Comparison of ENCODE assay signal across 9 mouse cellular contexts in genomic region chr5:123110296-123110721, GRCm38 (mm10). TPM values are rescaled to one million over a fixed set of nuclear protein-coding genes. Genes with fewer than 3 reads are reported as not detected.
DNase-seq lines count a peak whose midpoint lies in the region; ATAC-seq and TF ChIP-seq lines count a peak whose summit lies in the region.
"Had no signal": no experiment of that assay in that cellular context is flagged by ENCODE, and none has a peak within 500 bp of the region (broad histone marks: within the 10 kb centered on the region; RNA-seq: fewer than 3 reads in every experiment).

No protein-coding gene starts in this region.

- H3K4me3 ChIP-seq in layer of hippocampus, adult 2 months: peak overlapping the region; percentile 42
- no peak overlapping the region for H3K4me3 ChIP-seq in forebrain, embryonic 16.5 days (replicated peaks; ENCODE audit: low read length)
- H3K4me3 ChIP-seq in kidney, embryonic 16.5 days (ENCODE audit: low read length): peak overlapping the region; percentile 26; the same call in 1 of the 2 replicates
- H3K4me3 ChIP-seq in neural tube, embryonic 12.5 days: no peak overlapping the region
- H3K4me3 ChIP-seq in heart, adult 2 months: no peak overlapping the region

- 20% methylated on average over 13 of the region's 13 CpGs for WGBS in forebrain, embryonic 16.5 days
- WGBS in kidney, embryonic 16.5 days: 18% methylated on average over 13 of the region's 13 CpGs
- WGBS in neural tube, embryonic 12.5 days: 57% methylated on average over 13 of the region's 13 CpGs
- WGBS in heart, adult 2 months: 65% methylated on average over 13 of the region's 13 CpGs

- H3K4me1 ChIP-seq in forebrain, embryonic 16.5 days (replicated peaks; ENCODE audit: control insufficient read depth, insufficient read depth, low read length): peaks cover 15% of the 10 kb centered on the region
- peaks cover 26% of the 10 kb centered on the region for H3K4me1 ChIP-seq in kidney, embryonic 16.5 days (ENCODE audit: insufficient read depth, low read length)
- H3K4me1 ChIP-seq in neural tube, embryonic 12.5 days: peaks cover 24% of the 10 kb centered on the region
- H3K4me1 ChIP-seq in heart, adult 2 months (ENCODE audit: control insufficient read depth, insufficient read depth, low read length): no peaks in the 10 kb centered on the region

- ATAC-seq in forebrain, embryonic 16.5 days: peak; percentile 78
- ATAC-seq in kidney, embryonic 16.5 days (ENCODE audit: low FRiP score, low TSS enrichment): 0 out of 2 replicates have a peak, but pooled peaks have one; percentile 31
- ATAC-seq in neural tube, embryonic 12.5 days (ENCODE audit: low FRiP score, low read depth): 0 out of 2 replicates have a peak, but pooled peaks have one; percentile 37

- TF ChIP-seq EP300 in heart, adult 2 months (IDR thresholded peaks at IDR 0.05; ENCODE audit: insufficient read depth, low read depth, low read length): no peak

- no peaks in the 10 kb centered on the region for H3K9me3 ChIP-seq in forebrain, embryonic 16.5 days (ENCODE audit: control insufficient read depth, low read length)
- H3K9me3 ChIP-seq in kidney, embryonic 16.5 days (ENCODE audit: low read length): no peaks in the 10 kb centered on the region
- no peaks in the 10 kb centered on the region for H3K9me3 ChIP-seq in neural tube, embryonic 12.5 days

- intact Hi-C loops in heart, adult 2 months (cut with DNase I): no loop called here

- no peaks in the 10 kb centered on the region for H3K36me3 ChIP-seq in forebrain, embryonic 16.5 days (ENCODE audit: control insufficient read depth, insufficient read depth)
- no peaks in the 10 kb centered on the region for H3K36me3 ChIP-seq in kidney, embryonic 16.5 days (ENCODE audit: insufficient read depth, low read length)
- H3K36me3 ChIP-seq in neural tube, embryonic 12.5 days: no peaks in the 10 kb centered on the region
- H3K36me3 ChIP-seq in heart, adult 2 months (ENCODE audit: control insufficient read depth, insufficient read depth, low read length): no peaks in the 10 kb centered on the region

- H3K27ac ChIP-seq in layer of hippocampus, adult 2 months: peak overlapping the region; percentile 59
- H3K27ac ChIP-seq in forebrain, embryonic 16.5 days (ENCODE audit: low read length): peak overlapping the region; percentile 43; the same call in 1 of the 2 replicates
- H3K27ac ChIP-seq in kidney, embryonic 16.5 days (ENCODE audit: low read length): peak overlapping the region; percentile 82
- peak overlapping the region; percentile 33; the same call in 1 of the 2 replicates for H3K27ac ChIP-seq in neural tube, embryonic 12.5 days
- no peak overlapping the region for H3K27ac ChIP-seq in heart, adult 2 months

- H3K9ac ChIP-seq in forebrain, embryonic 16.5 days (replicated peaks; ENCODE audit: low read depth, low read length): peak overlapping the region; percentile 14; the same call in 1 of the 2 replicates
- peak overlapping the region; percentile 20; the same call in 1 of the 2 replicates for H3K9ac ChIP-seq in kidney, embryonic 16.5 days (replicated peaks; ENCODE audit: low read length)
- H3K9ac ChIP-seq in neural tube, embryonic 12.5 days: no peak overlapping the region
- H3K9ac ChIP-seq in heart, adult 2 months (ENCODE audit: low read depth, low read length): no peak overlapping the region

- no peak for TF ChIP-seq POLR2A in heart, adult 2 months (IDR thresholded peaks at IDR 0.05; ENCODE audit: insufficient read depth, low read depth, low read length)

- no peak for DNase-seq in layer of hippocampus, adult 2 months (ENCODE audit: low spot score in 2 of 2)
- no peak for DNase-seq in layer of hippocampus, adult 11-12 months (ENCODE audit: low spot score)
- no peak for DNase-seq in heart, adult 2 months
- no peak for DNase-seq in heart, postnatal 4 days
- DNase-seq: heart, postnatal 14 days; right cerebral cortex, postnatal 14 days had no signal

- H3K79me2 ChIP-seq in heart, adult 2 months (replicated peaks; ENCODE audit: control insufficient read depth, insufficient read depth, low read length): no peaks in the 10 kb centered on the region

- no peaks in the 10 kb centered on the region for H3K27me3 ChIP-seq in forebrain, embryonic 16.5 days (replicated peaks; ENCODE audit: control insufficient read depth, insufficient read depth, low read length)
- H3K27me3 ChIP-seq in kidney, embryonic 16.5 days (ENCODE audit: insufficient read depth, low read length): no peaks in the 10 kb centered on the region
- H3K27me3 ChIP-seq in neural tube, embryonic 12.5 days (replicated peaks): no peaks in the 10 kb centered on the region
- no peaks in the 10 kb centered on the region for H3K27me3 ChIP-seq in heart, adult 2 months (ENCODE audit: control insufficient read depth, insufficient read depth, low read length)

- peak overlapping the region; percentile 36 for H3K4me2 ChIP-seq in forebrain, embryonic 16.5 days (ENCODE audit: low read length)
- H3K4me2 ChIP-seq in kidney, embryonic 16.5 days (replicated peaks; ENCODE audit: low read depth, low read length): peak overlapping the region; percentile 51
- H3K4me2 ChIP-seq in neural tube, embryonic 12.5 days (replicated peaks): 0 out of 2 replicates have a peak overlapping the region, but pooled peaks have one; percentile 18

- TF ChIP-seq CTCF in layer of hippocampus, adult 2 months (conservative IDR thresholded peaks at IDR 0.05): no peak
- no peak for TF ChIP-seq CTCF in heart, adult 2 months (IDR thresholded peaks at IDR 0.05)

RNA-seq across cellular contexts. Expression of gene Rhof, which starts 22.2 kb away (rescaled TPM):
- total RNA-seq in layer of hippocampus, adult 2 months (2021): 10 to 100 TPM; 43.3 to 46.3 TPM
- polyA plus RNA-seq in forebrain, embryonic 16.5 days (2015; fragmentation: Nextera tagmentation; extraction: Ambion mirVana): 15.8 and 18.7 TPM in 2 replicates
- 3.2 and 3.8 TPM in 2 replicates for polyA plus RNA-seq in kidney, embryonic 16.5 days (2015; fragmentation: Nextera tagmentation; extraction: Ambion mirVana)
- 2.4 and 2.9 TPM in 2 replicates for polyA plus RNA-seq in neural tube, embryonic 12.5 days (2016; fragmentation: Nextera tagmentation; extraction: Ambion mirVana)
- under 1 TPM; 0.64 to 0.70 TPM for total RNA-seq in heart, adult 2 months (2021)
- 1.6 and 2.3 TPM in 2 replicates for polyA plus RNA-seq in heart, adult 2 months (2012; rRNA removed)
- under 1 TPM; 0.36 to 0.71 TPM for total RNA-seq in heart, postnatal 4 days (2021)

RNA-seq across cellular contexts. Expression of gene Setd1b, which starts 31.7 kb away (rescaled TPM):
- 10 to 100 TPM; 31.2 to 39.4 TPM for total RNA-seq in layer of hippocampus, adult 2 months (2021)
- 12.5 TPM in 2 replicates for polyA plus RNA-seq in forebrain, embryonic 16.5 days (2015; fragmentation: Nextera tagmentation; extraction: Ambion mirVana)
- polyA plus RNA-seq in kidney, embryonic 16.5 days (2015; fragmentation: Nextera tagmentation; extraction: Ambion mirVana): 8.4 and 11.0 TPM in 2 replicates
- polyA plus RNA-seq in neural tube, embryonic 12.5 days (2016; fragmentation: Nextera tagmentation; extraction: Ambion mirVana): 12.9 and 13.0 TPM in 2 replicates
- 10 to 100 TPM; 12.9 to 19.4 TPM for total RNA-seq in heart, adult 2 months (2021)
- polyA plus RNA-seq in heart, adult 2 months (2012; rRNA removed): 6.4 and 7.4 TPM in 2 replicates
- 10 to 100 TPM; 22.2 to 23.0 TPM for total RNA-seq in heart, postnatal 4 days (2021)

RNA-seq across cellular contexts. Expression of gene Tmem120b, which starts 42.1 kb away (rescaled TPM):
- 10 to 100 TPM; 17.8 to 19.6 TPM for total RNA-seq in layer of hippocampus, adult 2 months (2021)
- 18.6 and 19.3 TPM in 2 replicates for polyA plus RNA-seq in forebrain, embryonic 16.5 days (2015; fragmentation: Nextera tagmentation; extraction: Ambion mirVana)
- 16.8 and 20.0 TPM in 2 replicates for polyA plus RNA-seq in kidney, embryonic 16.5 days (2015; fragmentation: Nextera tagmentation; extraction: Ambion mirVana)
- 17.4 and 19.4 TPM in 2 replicates for polyA plus RNA-seq in neural tube, embryonic 12.5 days (2016; fragmentation: Nextera tagmentation; extraction: Ambion mirVana)
- total RNA-seq in heart, adult 2 months (2021): 10 to 100 TPM in 1 of 2 experiments, 1 to 10 TPM in 1; 6.6 to 10.4 TPM
- polyA plus RNA-seq in heart, adult 2 months (2012; rRNA removed): 10.3 and 10.5 TPM in 2 replicates
- 10 to 100 TPM; 12.1 to 12.7 TPM for total RNA-seq in heart, postnatal 4 days (2021)

RNA-seq across cellular contexts. Expression of gene Psmd9, which starts 58.9 kb away (rescaled TPM):
- total RNA-seq in layer of hippocampus, adult 2 months (2021): 10 to 100 TPM; 27.8 to 30.4 TPM
- polyA plus RNA-seq in forebrain, embryonic 16.5 days (2015; fragmentation: Nextera tagmentation; extraction: Ambion mirVana): 83.1 and 86.0 TPM in 2 replicates
- polyA plus RNA-seq in kidney, embryonic 16.5 days (2015; fragmentation: Nextera tagmentation; extraction: Ambion mirVana): 86.9 and 87.9 TPM in 2 replicates
- polyA plus RNA-seq in neural tube, embryonic 12.5 days (2016; fragmentation: Nextera tagmentation; extraction: Ambion mirVana): 74.1 and 77.7 TPM in 2 replicates
- total RNA-seq in heart, adult 2 months (2021): 10 to 100 TPM; 13.3 to 14.8 TPM
- polyA plus RNA-seq in heart, adult 2 months (2012; rRNA removed): 16.4 and 20.4 TPM in 2 replicates
- total RNA-seq in heart, postnatal 4 days (2021): 10 to 100 TPM; 22.8 to 24.8 TPM

Comparison
In these comparisons a context has a peak if more than half of its experiments do, and no peak if none do; other contexts are left out.
1. H3K4me3 ChIP-seq: peak in layer of hippocampus, adult 2 months (single experiment) and kidney, embryonic 16.5 days (single experiment); none in forebrain, embryonic 16.5 days (single experiment), neural tube, embryonic 12.5 days (single experiment) and heart, adult 2 months (single experiment).
2. H3K9ac ChIP-seq: peak in forebrain, embryonic 16.5 days (single experiment) and kidney, embryonic 16.5 days (single experiment); none in neural tube, embryonic 12.5 days (single experiment) and heart, adult 2 months (single experiment).
3. Peak in every context shown above with its lines, with median percentiles within 50 percentile points of each other: ATAC-seq and H3K4me2 ChIP-seq.